Mouse (Mus musculus) ES-Bruce4 (cell line): ENCODE measurements at regions not wholly inside any gene's neighbourhood (a gene's known extent, or its start where the extent isn't known, plus 50 kb on each side); places are given as distances from the start of the nearest gene placed in this dataset.

Experiments
- H3K27ac ChIP-seq: 2 replicates; pipeline ENCODE4 v1.5.1; 2012; ENCODE audit warnings: low read length, inconsistent platforms; ENCODE audit not compliant: insufficient read depth
- H3K27me3 ChIP-seq: 2 replicates; pipeline ENCODE4 v1.6.1; 2012; ENCODE audit warnings: mild to moderate bottlenecking, low read length, inconsistent platforms; ENCODE audit not compliant: control insufficient read depth, poor library complexity, insufficient read depth, severe bottlenecking
- H3K36me3 ChIP-seq: 2 replicates; pipeline ENCODE4 v1.6.1; 2012; ENCODE audit warnings: inconsistent platforms, mild to moderate bottlenecking, low read length, moderate library complexity; ENCODE audit not compliant: control insufficient read depth, poor library complexity, insufficient read depth, severe bottlenecking
- H3K4me1 ChIP-seq: one replicate; pipeline ENCODE4 v1.8.1; 2011; ENCODE audit warnings: low read length; ENCODE audit not compliant: control insufficient read depth, insufficient read depth
- H3K4me3 ChIP-seq: 2 replicates; pipeline ENCODE4 v1.5.1; 2011; ENCODE audit warnings: low read depth, mild to moderate bottlenecking, low read length
- H3K9ac ChIP-seq: 2 replicates; pipeline ENCODE4 v1.6.1; 2012; ENCODE audit warnings: low read depth, mild to moderate bottlenecking, inconsistent platforms; ENCODE audit not compliant: poor library complexity, severe bottlenecking
- H3K9me3 ChIP-seq: replicated peaks from 2 replicates; pipeline ENCODE4 v1.6.1; 2012; ENCODE audit warnings: mild to moderate bottlenecking, low read length, inconsistent platforms; ENCODE audit not compliant: control insufficient read depth, poor library complexity, insufficient read depth, severe bottlenecking
- CTCF ChIP-seq: IDR thresholded peaks from one replicate; pipeline ENCODE4 v1.8.1; 2011; ENCODE audit warnings: low read depth, low read length
- EP300 ChIP-seq: IDR thresholded peaks from 2 replicates; pipeline ENCODE4 v1.6.1; 2011; ENCODE audit warnings: low read depth, low read length; ENCODE audit not compliant: insufficient read depth
- POLR2A ChIP-seq: IDR thresholded peaks from one replicate; pipeline ENCODE4 v1.8.1; 2011; ENCODE audit warnings: low read length; ENCODE audit not compliant: insufficient read depth

- no peak overlapping the region for H3K4me3 ChIP-seq
- H3K4me1 ChIP-seq: no peaks in the 10 kb centered on the region
- no peaks in the 10 kb centered on the region for H3K36me3 ChIP-seq
- H3K27me3 ChIP-seq: no peaks in the 10 kb centered on the region
- no peak overlapping the region for H3K27ac ChIP-seq
- no peaks in the 10 kb centered on the region for H3K9me3 ChIP-seq
- TF ChIP-seq POLR2A (no peak), EP300 (no peak), CTCF (no peak)
- H3K9ac ChIP-seq: no peak overlapping the region
Measured at GRCm38 (mm10) chr17:67552581-67553139, 79.9 kb downstream of the Lrrc30 start.

GRCm38 (mm10) chr17:67548966-67549700 lies 83.4 kb downstream of the Lrrc30 start:
- Histone ChIP-seq H3K9ac (no peak overlapping the region), H3K4me3 (no peak overlapping the region), H3K9me3 (peaks cover 10% of the 10 kb centered on the region; the same call in 1 of the 2 replicates), H3K4me1 (no peaks in the 10 kb centered on the region), H3K36me3 (no peaks in the 10 kb centered on the region), H3K27ac (no peak overlapping the region), H3K27me3 (no peaks in the 10 kb centered on the region)
- TF ChIP-seq CTCF (no peak), POLR2A (no peak), EP300 (no peak)

DNA sequence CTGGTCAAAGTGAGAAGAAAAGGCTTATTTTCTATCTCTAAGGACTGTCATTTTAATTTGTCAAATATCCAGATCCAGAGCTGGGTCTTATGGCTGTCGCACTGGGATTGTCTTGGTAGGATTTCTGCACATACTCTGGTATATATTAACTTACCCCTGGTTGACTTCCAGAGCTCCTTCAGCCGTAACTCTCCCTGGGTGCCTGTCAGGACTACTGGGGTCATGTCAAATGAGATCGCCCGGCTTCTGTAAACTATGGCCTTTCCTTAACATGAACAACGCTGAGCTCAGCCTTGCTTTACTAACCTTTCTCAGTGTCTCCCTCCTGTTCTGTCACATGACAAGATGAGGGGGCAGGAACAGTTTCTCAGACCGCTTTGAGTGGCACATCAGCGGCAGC lies 88.1 kb downstream of the Lrrc30 start:
- H3K36me3 ChIP-seq: no peaks in the 10 kb centered on the region
- TF ChIP-seq CTCF (no peak), POLR2A (no peak), EP300 (no peak)
- no peaks in the 10 kb centered on the region for H3K27me3 ChIP-seq
- peaks cover 10% of the 10 kb centered on the region; the same call in 1 of the 2 replicates for H3K9me3 ChIP-seq
- H3K9ac ChIP-seq: no peak overlapping the region
- H3K27ac ChIP-seq: no peak overlapping the region
- H3K4me3 ChIP-seq: no peak overlapping the region
- no peaks in the 10 kb centered on the region for H3K4me1 ChIP-seq

GRCm38 (mm10) chr17:67532331-67532730 lies 100.2 kb downstream of the Lrrc30 start:
- no peaks in the 10 kb centered on the region for H3K9me3 ChIP-seq
- no peaks in the 10 kb centered on the region for H3K27me3 ChIP-seq
- H3K4me3 ChIP-seq: no peak overlapping the region
- H3K9ac ChIP-seq: no peak overlapping the region
- TF ChIP-seq EP300: no peak
- TF ChIP-seq CTCF: no peak
- H3K36me3 ChIP-seq: no peaks in the 10 kb centered on the region
- no peak overlapping the region for H3K27ac ChIP-seq
- no peaks in the 10 kb centered on the region for H3K4me1 ChIP-seq

DNA sequence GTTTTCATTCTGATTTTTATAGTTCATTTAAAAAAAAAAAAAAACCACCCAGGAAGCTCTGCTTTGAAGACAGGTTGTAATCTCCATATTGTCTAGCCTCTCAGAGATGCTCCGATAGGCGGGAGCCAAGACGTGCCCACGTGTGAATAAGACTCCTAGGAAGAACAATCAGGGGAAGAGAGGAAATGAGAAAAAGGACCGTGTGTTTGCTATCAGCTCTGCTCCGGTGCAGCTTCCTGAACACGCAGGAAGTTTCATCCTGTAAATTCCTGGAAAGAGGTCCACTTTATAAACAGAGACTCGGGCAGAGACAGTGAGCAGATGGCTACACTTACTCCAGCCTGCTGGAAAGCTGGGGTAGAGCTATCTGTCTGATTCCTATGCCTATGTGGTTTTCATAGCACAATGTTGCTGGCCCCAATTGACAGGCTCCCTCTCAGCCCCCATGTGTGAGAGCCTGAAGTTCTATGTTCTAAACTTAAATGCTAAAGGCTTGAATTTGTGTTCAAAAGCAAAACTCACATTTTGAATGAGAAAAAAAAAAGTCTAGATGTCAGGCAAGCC lies 111.6 kb downstream of the Lrrc30 start:
- no peak overlapping the region for H3K4me3 ChIP-seq
- no peaks in the 10 kb centered on the region for H3K27me3 ChIP-seq
- H3K9me3 ChIP-seq: 0 out of 2 replicates have a peak, but pooled peaks cover 2% of the 10 kb centered on the region
- no peaks in the 10 kb centered on the region for H3K4me1 ChIP-seq
- no peak overlapping the region for H3K27ac ChIP-seq
- TF ChIP-seq EP300 (no peak), CTCF (no peak), POLR2A (no peak)
- no peak overlapping the region for H3K9ac ChIP-seq
- no peaks in the 10 kb centered on the region for H3K36me3 ChIP-seq

DNA sequence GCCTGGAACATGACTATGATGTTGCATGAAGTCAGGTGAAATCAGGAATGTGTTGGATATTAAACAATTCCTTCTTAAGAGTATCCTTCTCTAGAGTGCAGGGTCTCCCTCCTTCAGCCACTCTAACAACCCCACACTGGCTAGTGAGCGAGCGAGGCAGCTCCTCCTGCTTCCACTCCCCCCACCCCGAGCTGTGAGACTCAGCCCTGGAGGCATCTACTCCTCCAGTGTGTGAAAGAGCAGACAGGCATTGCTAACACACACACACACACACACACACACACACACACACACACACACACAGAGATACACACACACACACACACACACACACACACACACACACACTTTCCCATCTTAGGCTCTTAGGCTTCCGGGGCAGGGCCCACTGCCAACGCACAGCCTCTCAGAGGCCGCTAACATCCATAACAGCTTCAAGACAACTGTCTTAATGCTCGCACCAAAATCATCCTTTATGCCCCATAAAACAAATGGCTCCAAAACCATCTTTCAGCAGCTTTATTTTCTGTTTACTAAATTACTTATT lies 116.8 kb downstream of the Lrrc30 start:
- TF ChIP-seq POLR2A (no peak), EP300 (no peak), CTCF (no peak)
- Histone ChIP-seq H3K9me3 (no peaks in the 10 kb centered on the region), H3K36me3 (no peaks in the 10 kb centered on the region), H3K4me1 (no peaks in the 10 kb centered on the region), H3K4me3 (no peak overlapping the region), H3K9ac (no peak overlapping the region), H3K27ac (no peak overlapping the region), H3K27me3 (no peaks in the 10 kb centered on the region)
